Mouse (Mus musculus): ENCODE measurements at regions not wholly inside any gene's neighbourhood (a gene's known extent, or its start where the extent isn't known, plus 50 kb on each side); places are given as distances from the start of the nearest gene placed in this dataset.

DNA sequence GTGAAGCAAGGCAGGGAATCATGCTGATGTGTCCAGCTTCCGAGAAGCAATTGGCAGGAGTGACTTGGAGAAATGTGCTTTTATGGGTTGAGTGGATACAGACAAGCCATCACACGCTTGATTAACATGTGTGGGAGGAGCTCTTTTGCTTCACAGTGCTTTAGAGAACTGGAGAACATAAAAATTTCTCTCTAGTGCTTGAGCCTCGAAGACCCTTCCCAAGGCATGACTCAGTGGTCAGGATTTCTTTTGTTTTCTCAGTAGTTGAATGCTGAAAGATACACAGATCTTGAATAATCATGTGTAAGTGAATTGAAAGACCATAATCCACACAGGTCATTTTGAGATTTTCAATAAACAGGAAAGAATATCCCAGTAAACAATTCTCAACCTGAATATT lies 721.9 kb downstream of the Hace1 start:
- in situ Hi-C loops (cut with MboI; ENCODE audit: low sequenced_read_pairs): no loop called here

DNA sequence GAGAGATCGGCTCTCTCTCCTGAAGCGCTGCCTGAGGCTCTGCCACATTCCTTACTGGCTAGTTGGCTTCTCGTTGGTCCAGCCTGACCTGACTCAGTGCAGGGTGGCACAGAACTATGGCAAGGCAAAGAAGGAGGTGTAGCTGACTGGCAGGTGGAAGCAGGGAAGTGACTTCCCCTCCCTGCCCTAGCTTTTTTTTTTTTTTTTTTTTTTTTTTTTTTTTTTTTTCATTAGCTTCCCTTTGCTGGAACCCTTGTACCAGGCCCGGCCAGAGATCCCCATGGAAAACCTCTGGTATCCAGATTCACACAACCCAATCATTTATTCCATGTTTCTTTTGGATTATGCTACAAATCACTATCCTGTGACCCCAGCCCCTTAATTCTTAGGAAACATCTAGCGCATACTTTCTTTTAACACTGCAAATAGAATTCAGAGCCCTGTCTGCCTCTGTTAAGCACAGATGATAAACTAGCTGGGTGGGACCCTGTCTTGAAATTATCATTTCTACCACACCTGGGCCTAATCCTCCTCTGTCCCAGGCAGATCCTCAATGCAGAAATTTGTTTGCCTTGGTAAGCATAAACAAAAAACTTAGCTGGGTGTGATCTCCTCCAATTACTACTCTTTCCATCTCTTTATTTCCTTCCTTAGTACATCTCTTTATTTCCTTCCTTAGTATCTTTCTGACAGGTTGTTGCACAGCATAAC lies 742.9 kb downstream of the Hace1 start:
- in situ Hi-C loops (cut with MboI; ENCODE audit: low sequenced_read_pairs): no loop called here

DNA sequence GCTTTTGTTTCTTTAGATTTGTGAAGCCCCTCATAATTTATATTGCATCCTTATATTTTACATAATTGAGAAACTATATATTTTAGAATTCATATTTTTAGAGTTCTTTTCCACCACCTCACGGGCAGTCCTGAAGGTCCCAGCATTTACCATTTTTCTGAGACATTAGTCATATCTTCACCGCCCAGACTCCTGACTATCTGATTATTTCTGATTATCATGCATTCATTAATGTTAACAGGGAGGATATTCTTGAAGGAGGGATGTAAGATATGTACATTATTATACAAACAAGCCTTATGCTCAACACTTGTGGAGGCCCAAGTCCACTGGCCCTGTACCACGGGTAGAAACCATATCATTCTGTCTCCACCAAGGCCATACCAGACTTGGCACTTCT lies 743.4 kb downstream of the Hace1 start:
- in situ Hi-C loops (cut with MboI; ENCODE audit: low sequenced_read_pairs): no loop called here

DNA sequence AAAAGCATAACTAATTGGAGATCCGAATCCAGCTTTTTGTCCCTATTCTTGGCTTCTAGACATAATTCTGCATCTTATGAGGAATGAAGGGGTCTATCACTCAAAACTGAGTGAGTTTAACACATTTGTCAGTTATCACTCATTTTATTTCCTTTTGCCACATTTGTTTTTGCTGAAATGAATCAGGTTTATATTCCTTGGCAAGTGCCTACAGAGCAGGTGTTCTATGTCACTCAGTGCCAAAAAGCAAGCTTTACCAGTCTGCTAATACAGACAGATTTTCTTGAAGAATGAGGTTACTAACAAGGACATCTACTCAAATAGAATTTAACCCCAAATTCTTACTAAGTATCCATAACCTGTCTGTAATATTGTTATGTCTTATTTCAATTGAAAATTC lies 751.4 kb downstream of the Hace1 start:
- in situ Hi-C loops (cut with MboI; ENCODE audit: low sequenced_read_pairs): no loop called here

GRCm38 (mm10) chr10:46331599-46332283 lies 754.1 kb downstream of the Hace1 start:
- in situ Hi-C loops (cut with MboI; ENCODE audit: low sequenced_read_pairs): no loop called here

DNA sequence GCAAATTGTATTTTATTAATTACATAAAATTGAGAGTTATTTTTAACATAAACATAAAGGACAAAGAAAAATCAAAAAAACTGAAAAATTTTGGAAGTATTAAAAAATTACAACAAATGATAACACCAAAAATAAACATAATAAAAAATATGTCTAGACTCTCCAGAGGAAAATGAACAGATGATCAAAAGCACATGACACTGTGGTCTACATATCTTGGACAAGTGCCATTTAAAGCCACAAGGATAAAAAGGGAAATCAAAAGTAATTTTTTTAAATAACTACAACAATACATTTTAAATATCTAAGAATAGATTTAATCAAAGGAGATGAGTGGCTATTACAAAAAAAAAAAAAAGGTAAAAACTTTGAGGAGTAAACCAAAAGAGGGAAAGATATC lies 755.6 kb downstream of the Hace1 start:
- in situ Hi-C loops (cut with MboI; ENCODE audit: low sequenced_read_pairs): no loop called here

DNA sequence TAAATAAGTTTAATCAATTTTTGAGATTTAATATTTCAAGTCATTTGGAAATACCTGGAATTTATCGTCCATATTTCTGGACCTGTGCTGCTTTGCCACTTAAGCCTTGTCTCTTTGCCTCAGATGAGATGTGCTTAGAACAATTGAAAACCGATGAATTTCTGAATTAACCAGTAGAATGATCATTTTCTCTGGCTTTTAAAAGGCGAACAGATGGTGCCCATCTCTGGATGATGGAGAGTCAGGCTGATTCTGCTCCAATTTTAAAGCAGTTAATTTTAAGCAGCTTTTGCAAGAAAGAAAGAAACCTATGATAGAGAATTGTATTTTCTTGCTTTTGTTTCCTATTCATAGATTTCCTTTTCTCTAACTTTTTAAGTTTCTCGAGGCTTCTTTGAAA lies 767.7 kb downstream of the Hace1 start:
- in situ Hi-C loops (cut with MboI; ENCODE audit: low sequenced_read_pairs): no loop called here

DNA sequence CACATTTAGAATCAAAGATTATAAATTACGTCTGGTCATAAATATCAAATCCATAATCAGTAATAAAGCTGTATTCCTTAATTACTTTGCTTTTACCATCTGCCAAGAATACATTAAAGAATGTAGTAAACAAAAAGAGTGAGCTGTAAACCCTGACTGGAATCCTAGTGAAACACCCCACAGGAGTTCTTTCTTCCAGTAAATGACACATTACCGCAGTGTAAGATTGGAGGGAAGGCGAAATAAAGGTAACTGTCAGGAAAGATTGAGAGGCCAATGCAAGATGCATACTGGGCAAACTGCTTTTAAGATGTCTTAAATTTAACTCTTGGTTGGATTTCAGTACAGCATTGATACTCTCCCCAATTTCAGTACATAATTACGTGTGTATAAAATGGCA lies 772.0 kb downstream of the Hace1 start:
- in situ Hi-C loops (cut with MboI; ENCODE audit: low sequenced_read_pairs): no loop called here

GRCm38 (mm10) chr10:46350196-46350595 lies 772.6 kb downstream of the Hace1 start:
- in situ Hi-C loops (cut with MboI; ENCODE audit: low sequenced_read_pairs): no loop called here

- in situ Hi-C loops (cut with MboI; ENCODE audit: low sequenced_read_pairs): no loop called here
These were observed 779.1 kb downstream of the Hace1 start for GRCm38 (mm10) chr10:46356775-46357174.

GRCm38 (mm10) chr10:46373715-46374475 lies 796.3 kb downstream of the Hace1 start:
- in situ Hi-C loops (cut with MboI; ENCODE audit: low sequenced_read_pairs): no loop called here

DNA sequence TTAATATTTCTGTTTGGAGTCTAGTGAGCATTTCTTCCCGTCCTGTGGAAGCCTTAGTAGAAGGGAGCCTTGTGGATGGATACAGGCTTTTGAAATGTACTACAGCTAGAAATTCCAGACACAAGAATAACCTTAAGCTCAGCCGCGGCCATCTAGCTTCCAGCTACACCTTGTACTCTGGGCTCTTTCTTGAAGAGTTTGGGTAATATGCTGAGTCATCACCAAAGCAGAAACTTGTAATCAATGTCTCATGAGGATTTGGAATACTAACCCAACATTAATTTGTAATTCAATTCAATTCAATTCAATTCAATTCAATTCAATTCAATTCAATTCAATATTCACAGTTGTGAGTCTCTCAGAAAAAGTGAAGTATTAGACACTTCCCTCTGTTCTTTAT lies 797.0 kb downstream of the Hace1 start:
- in situ Hi-C loops (cut with MboI; ENCODE audit: low sequenced_read_pairs): no loop called here

- in situ Hi-C loops (cut with MboI; ENCODE audit: low sequenced_read_pairs): no loop called here
These were observed 819.5 kb downstream of the Hace1 start for GRCm38 (mm10) chr10:46397089-46397488.

DNA sequence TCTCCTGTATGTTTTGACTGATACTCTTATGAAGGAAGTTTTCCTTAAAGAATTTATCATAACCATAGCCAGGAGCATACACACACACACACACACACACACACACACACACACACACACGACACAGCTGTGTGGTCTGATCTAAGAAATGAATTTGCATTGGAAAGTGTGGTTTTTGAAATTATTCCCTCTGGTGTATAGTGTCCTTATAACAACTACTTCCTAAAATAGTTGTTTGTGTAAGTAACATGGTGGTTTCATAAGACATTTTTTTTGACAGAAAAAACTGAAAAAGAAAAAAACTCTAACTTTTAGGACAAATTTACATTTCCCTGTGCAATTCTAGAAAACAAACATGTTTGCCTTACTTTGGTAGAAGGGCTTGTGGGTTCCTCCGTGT lies 826.3 kb downstream of the Hace1 start:
- in situ Hi-C loops (cut with MboI; ENCODE audit: low sequenced_read_pairs): no loop called here
